Mouse (Mus musculus) lung, embryonic 14.5 days (tissue): ENCODE data around the gene Lcmt1. TPM values are rescaled to one million over a fixed set of nuclear protein-coding genes. Genes with fewer than 3 reads are reported as not detected.

Source experiments
- ATAC-seq: fragments of 200-750 bp; cut with Nextera tagmentation; 2 replicates; pipeline ENCODE4 v1.8.0; 2017; ENCODE audit warnings: mild to moderate bottlenecking, moderate TSS enrichment, moderate library complexity; ENCODE audit not compliant: insufficient read depth
- DNase-seq: peaks from one replicate; pipeline ENCODE4 v3.0.0-alpha.2; 2015
- H3K27ac ChIP-seq: fragments of 300-500 bp; sonication (generic); 2 replicates; pipeline ENCODE4 v1.5.1; 2014; ENCODE audit warnings: low read depth, mild to moderate bottlenecking, moderate library complexity
- H3K27me3 ChIP-seq: fragments of 300-500 bp; sonication (generic); 2 replicates; pipeline ENCODE4 v1.6.1; 2014; ENCODE audit warnings: low read length, control low read depth; ENCODE audit not compliant: insufficient read depth
- H3K36me3 ChIP-seq: fragments of 300-500 bp; sonication (generic); 2 replicates; pipeline ENCODE4 v1.6.1; 2014; ENCODE audit warnings: control low read depth; ENCODE audit not compliant: insufficient read depth
- H3K4me1 ChIP-seq: fragments of 300-500 bp; sonication (generic); 2 replicates; pipeline ENCODE4 v1.6.1; 2014; ENCODE audit warnings: antibody characterized with exemption, control low read depth; ENCODE audit not compliant: insufficient read depth
- H3K4me2 ChIP-seq: fragments of 300-500 bp; sonication (generic); 2 replicates; pipeline ENCODE4 v1.6.1; 2014; ENCODE audit warnings: mild to moderate bottlenecking
- H3K4me3 ChIP-seq: fragments of 300-500 bp; sonication (generic); 2 replicates; pipeline ENCODE4 v1.5.1; 2014; ENCODE audit warnings: low read depth, low read length
- H3K9ac ChIP-seq: fragments of 300-500 bp; sonication (generic); 2 replicates; pipeline ENCODE4 v1.6.1; 2014
- H3K9me3 ChIP-seq: fragments of 300-500 bp; sonication (generic); 2 replicates; pipeline ENCODE4 v1.6.1; 2016; ENCODE audit warnings: low read depth, low read length, control low read depth
- CTCF ChIP-seq: IDR thresholded peaks from 2 replicates; pipeline ENCODE4 v1.5.1; 2016; ENCODE audit warnings: antibody characterized with exemption, low read depth
- WGBS: fragments of 180-500 bp; shearing (Covaris S2); extraction: QIAGEN DNeasy Blood & Tissue Kit; methylation state at CpG from one replicate; pipeline ENCODE4 v1.1.7; 2014; 5-methylcytosine and 5-hydroxymethylcytosine counted together
- polyA plus RNA-seq: library from polyadenylated mRNA; unstranded; fragments of >200 nt; fragmentation: Nextera tagmentation; extraction: Ambion mirVana; gene quantifications from 2 replicates; pipeline ENCODE4 v1.2.1, GENCODE M21; 2014

Gene Lcmt1
- polyA plus RNA-seq, 1 experiment from 2014 or later: 43.9 TPM

DNA sequence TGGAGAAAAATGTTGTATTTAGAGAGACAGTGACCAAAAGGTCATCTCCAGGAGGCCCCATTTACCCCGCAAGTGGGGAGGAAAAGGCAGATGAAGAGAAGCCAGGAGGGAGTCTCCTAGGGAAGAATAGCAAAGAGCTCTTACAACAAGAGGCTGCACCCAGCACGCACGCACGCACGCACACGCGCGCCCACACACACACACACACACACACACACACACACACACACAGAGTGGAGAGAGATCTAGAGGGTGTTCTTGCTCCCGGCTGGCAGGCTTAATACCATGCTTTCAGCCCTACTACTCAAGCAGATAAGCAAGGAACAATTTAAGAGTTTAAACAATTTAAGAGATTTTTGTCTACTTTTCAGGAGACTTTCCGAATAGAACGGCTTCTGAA lies 19.8 kb upstream of the Lcmt1 start:
- Histone ChIP-seq H3K9me3 (no peaks in the 10 kb centered on the region), H3K36me3 (no peaks in the 10 kb centered on the region), H3K9ac (no peak overlapping the region), H3K4me2 (no peak overlapping the region), H3K27ac (no peak overlapping the region), H3K4me1 (no peaks in the 10 kb centered on the region), H3K27me3 (no peaks in the 10 kb centered on the region), H3K4me3 (no peak overlapping the region)
- WGBS: 73% methylated on average over 11 of the region's 11 CpGs
- ATAC-seq (no peak), DNase-seq (no peak)
- TF ChIP-seq CTCF: no peak

DNA sequence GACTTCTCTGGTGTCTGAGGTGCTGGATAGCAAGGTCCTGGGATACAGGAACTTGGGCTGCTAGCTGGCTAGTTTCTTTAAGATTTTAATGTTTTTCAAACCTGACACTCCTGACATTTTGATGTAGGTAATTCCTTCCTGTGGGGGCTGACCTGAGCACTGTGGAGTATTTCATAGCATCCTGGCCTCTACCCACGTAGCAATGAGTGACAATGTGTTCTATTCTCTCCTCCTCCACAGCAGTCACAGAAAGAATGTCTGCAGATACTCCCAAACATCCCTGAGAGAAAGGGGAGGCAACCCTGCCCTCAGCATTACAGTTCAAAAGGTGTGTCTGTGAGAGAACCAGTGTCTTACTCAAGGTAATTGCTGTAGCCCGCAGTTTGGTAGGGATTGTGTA lies 19.3 kb upstream of the Lcmt1 start:
- DNase-seq (no peak), ATAC-seq (no peak)
- no peaks in the 10 kb centered on the region for H3K27me3 ChIP-seq
- H3K4me2 ChIP-seq: no peak overlapping the region
- TF ChIP-seq CTCF: no peak
- WGBS: 57% methylated on average over 2 of the region's 2 CpGs
- H3K9ac ChIP-seq: no peak overlapping the region
- H3K4me3 ChIP-seq: no peak overlapping the region
- H3K36me3 ChIP-seq: no peaks in the 10 kb centered on the region
- H3K9me3 ChIP-seq: no peaks in the 10 kb centered on the region
- no peaks in the 10 kb centered on the region for H3K4me1 ChIP-seq
- no peak overlapping the region for H3K27ac ChIP-seq

GRCm38 (mm10) chr7:123353081-123353480 lies 16.5 kb upstream of the Lcmt1 start:
- TF ChIP-seq CTCF: no peak
- no peaks in the 10 kb centered on the region for H3K36me3 ChIP-seq
- no peaks in the 10 kb centered on the region for H3K4me1 ChIP-seq
- DNase-seq (no peak), ATAC-seq (no peak)
- no peaks in the 10 kb centered on the region for H3K9me3 ChIP-seq
- no peaks in the 10 kb centered on the region for H3K27me3 ChIP-seq
- H3K27ac ChIP-seq: no peak overlapping the region
- H3K4me2 ChIP-seq: no peak overlapping the region
- WGBS: 91% methylated on average over 4 of the region's 4 CpGs
- no peak overlapping the region for H3K4me3 ChIP-seq
- no peak overlapping the region for H3K9ac ChIP-seq

GRCm38 (mm10) chr7:123353879-123354278 lies 15.7 kb upstream of the Lcmt1 start:
- ATAC-seq (no peak; the same call in 1 of the 2 replicates), DNase-seq (no peak)
- H3K4me3 ChIP-seq: no peak overlapping the region
- no peaks in the 10 kb centered on the region for H3K9me3 ChIP-seq
- H3K36me3 ChIP-seq: no peaks in the 10 kb centered on the region
- WGBS: 56% methylated on average over 5 of the region's 5 CpGs
- no peak overlapping the region for H3K27ac ChIP-seq
- H3K27me3 ChIP-seq: no peaks in the 10 kb centered on the region
- no peaks in the 10 kb centered on the region for H3K4me1 ChIP-seq
- no peak overlapping the region for H3K9ac ChIP-seq
- TF ChIP-seq CTCF: no peak
- no peak overlapping the region for H3K4me2 ChIP-seq

DNA sequence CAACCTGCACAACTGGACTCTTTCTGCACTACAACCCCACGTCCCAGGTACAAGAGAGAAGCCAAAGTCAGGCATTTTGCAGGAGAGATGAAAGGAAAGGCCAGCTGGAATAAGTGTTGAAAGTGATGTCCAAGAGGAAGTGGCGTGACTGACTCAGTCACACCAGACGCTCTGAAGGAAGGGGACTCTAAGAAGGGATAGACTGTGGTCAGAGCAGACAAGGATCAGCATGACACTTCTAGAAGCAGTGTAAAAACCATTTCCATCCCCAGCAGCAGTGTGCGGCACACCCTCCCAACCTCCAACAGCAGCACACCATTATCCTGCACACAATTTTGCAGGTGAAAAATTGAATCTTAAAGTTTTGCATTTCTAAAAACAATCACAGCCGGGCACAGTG lies 15.2 kb upstream of the Lcmt1 start:
- 77% methylated on average over 5 of the region's 5 CpGs for WGBS
- no peak for DNase-seq
- ATAC-seq: no peak

DNA sequence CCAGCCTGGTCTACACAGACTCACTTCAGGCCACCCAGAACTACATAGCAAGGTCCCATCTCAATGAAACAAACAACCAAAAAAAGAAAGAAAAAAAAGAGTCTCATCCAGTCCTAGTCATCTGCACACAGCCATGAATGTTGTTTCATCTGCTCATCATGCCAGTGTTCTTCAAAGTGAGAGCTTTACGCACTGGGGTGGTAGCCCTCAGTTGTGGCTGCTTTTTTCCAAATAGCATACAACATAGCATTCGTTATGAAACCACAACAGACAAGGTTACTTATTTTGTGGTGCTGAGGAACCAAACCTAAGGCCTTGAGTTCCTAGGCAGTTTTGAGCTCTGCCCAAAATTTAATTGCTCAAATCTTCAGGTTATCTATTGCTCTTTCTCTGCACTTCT lies 14.7 kb upstream of the Lcmt1 start:
- no peaks in the 10 kb centered on the region for H3K27me3 ChIP-seq
- H3K4me1 ChIP-seq: no peaks in the 10 kb centered on the region
- no peak overlapping the region for H3K4me2 ChIP-seq
- H3K4me3 ChIP-seq: no peak overlapping the region
- no peaks in the 10 kb centered on the region for H3K9me3 ChIP-seq
- H3K36me3 ChIP-seq: no peaks in the 10 kb centered on the region
- no peak for ATAC-seq
- no peak for TF ChIP-seq CTCF
- 89% methylated on average over 2 of the region's 2 CpGs for WGBS
- no peak overlapping the region for H3K27ac ChIP-seq
- no peak for DNase-seq
- H3K9ac ChIP-seq: no peak overlapping the region

More for the DNA sequence above, 15.2 kb upstream of the Lcmt1 start:
- no peak for TF ChIP-seq CTCF
- H3K27me3 ChIP-seq: no peaks in the 10 kb centered on the region
- H3K4me3 ChIP-seq: no peak overlapping the region
- H3K9me3 ChIP-seq: no peaks in the 10 kb centered on the region
- H3K4me1 ChIP-seq: no peaks in the 10 kb centered on the region
- no peak overlapping the region for H3K4me2 ChIP-seq
- H3K36me3 ChIP-seq: no peaks in the 10 kb centered on the region
- H3K27ac ChIP-seq: no peak overlapping the region
- H3K9ac ChIP-seq: no peak overlapping the region

GRCm38 (mm10) chr7:123356158-123356557 lies 13.4 kb upstream of the Lcmt1 start:
- Histone ChIP-seq H3K9ac (no peak overlapping the region), H3K4me2 (no peak overlapping the region), H3K36me3 (0 out of 2 replicates have a peak, but pooled peaks cover 5% of the 10 kb centered on the region), H3K4me1 (no peaks in the 10 kb centered on the region), H3K9me3 (no peaks in the 10 kb centered on the region), H3K27ac (no peak overlapping the region), H3K4me3 (no peak overlapping the region), H3K27me3 (no peaks in the 10 kb centered on the region)
- no peak for DNase-seq
- 87% methylated on average over 3 of the region's 3 CpGs for WGBS
- no peak for TF ChIP-seq CTCF
- no peak for ATAC-seq

DNA sequence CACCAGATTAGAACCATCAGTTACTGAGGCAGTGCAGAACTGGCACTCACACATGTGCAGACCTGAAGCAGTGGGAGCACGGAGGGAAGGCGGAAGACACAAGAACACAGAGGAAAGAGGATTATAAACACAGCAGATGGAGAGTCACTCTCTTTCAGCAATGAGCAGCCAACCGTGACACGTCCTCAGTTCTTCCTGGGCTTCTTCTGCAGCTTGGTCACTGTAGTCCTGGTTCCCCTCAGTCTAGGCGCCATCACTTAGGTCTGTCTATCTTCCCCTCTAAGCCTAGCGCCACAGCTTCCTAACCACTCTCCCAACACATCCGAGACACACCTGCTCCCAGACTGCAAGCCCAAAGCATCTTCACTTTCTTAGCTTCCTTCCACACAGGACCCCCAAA lies 10.5 kb upstream of the Lcmt1 start:
- 0 out of 2 replicates have a peak, but pooled peaks cover 5% of the 10 kb centered on the region for H3K36me3 ChIP-seq
- no peaks in the 10 kb centered on the region for H3K9me3 ChIP-seq
- H3K4me1 ChIP-seq: no peaks in the 10 kb centered on the region
- 83% methylated on average over 7 of the region's 7 CpGs for WGBS
- H3K9ac ChIP-seq: no peak overlapping the region
- no peak overlapping the region for H3K27ac ChIP-seq
- no peak overlapping the region for H3K4me2 ChIP-seq
- DNase-seq: no peak
- no peak for ATAC-seq
- no peaks in the 10 kb centered on the region for H3K27me3 ChIP-seq
- no peak overlapping the region for H3K4me3 ChIP-seq
- TF ChIP-seq CTCF: no peak
